Mouse (Mus musculus): Measurements from ENCODE around the gene Zcchc9.

The Zcchc9 gene

DNA sequence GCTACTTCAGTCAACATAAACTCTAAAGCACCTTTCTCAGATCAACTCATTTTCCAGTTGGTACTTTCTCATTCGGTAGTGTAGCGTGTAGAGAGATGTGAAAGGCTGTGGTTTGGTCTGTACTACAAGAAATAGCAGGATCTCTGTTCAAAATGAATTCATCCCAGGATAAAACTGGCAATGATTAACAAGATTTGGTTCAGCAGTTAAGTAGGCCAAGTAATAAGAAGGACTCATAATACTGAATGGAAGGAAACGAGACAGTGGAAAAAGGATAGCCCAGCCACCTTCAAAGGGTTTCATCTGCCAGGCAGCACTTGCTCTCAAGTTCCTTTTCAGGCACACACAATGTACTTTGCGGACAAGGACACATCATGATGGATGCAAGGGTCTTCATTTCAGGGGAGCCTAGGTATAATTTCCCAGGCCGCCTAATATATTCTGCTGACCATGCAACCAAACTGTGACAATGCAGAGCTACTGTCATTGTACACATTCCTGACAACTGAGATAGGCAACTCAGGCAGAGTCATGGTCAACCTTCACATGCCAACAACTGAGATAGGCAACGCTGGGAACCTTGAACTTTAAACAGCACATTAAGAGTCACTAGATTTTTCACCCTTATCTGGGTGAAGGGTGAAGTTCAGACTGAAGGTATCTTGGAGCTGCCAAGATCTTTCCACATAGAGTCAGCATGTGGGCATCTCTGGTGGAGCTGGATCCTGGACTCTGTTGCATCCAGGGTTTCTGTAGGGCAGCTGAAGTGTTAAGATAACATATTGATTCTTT lies 45.7 kb downstream of the Zcchc9 start:
- DNase-seq (ENCODE audit: low spot score in 2 of 2) = no peak

DNA sequence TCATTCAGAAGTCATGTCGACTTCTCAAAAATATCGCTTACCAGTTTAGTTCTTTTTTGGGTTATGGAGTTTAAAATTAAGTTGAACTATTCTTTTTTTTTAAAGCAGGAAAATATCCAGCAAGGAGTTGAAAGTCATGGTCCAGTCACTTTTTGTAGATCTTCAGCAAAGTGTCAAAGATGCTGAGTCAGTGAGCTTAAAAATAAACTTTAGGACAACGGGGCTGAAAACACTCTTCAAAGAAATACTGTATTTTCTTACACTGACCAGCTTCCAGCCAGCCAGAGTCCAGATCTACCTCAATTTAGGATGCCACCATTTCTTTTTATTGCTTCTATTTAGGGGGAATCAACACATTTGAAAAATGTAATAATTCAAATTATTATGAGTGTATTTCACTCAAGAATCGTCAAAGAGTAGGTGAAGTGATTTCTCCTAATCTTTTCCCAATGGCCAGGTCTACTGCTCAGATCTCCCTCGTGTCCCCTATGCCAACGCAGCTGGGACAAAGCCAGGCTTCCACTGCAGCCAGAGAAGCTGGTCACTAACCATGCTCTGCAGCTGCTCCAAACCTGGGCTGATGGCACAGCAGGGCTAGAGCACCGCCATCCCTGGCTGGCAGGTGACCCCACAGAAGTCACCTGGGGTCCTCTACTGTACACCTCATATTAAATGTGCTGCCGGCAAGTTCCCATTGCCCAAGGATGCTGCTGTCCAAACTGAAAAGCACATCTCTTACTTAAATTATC lies 47.0 kb downstream of the Zcchc9 start:
- DNase-seq (ENCODE audit: low spot score in 2 of 2) = no peak

DNA sequence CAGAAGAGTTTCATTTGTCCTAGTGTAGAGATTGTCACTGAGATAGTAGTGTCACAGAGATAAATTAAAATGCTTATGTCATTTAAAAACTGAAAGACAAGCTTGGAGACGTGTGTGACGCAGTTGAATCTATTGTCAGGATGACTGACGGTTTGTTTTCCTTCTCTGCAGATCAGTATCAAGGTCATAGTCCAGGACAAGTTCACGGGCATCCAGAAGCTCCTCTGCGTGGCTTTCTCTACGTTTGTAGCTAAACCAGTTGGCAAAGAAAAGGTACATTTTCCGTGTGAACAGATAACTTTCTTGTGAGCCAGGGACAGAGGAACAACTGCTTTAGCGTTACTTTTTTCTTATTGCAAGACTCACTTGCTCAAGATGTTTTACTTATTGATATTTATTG lies 47.7 kb downstream of the Zcchc9 start:
- no peak for DNase-seq (ENCODE audit: low spot score in 2 of 2)

DNA sequence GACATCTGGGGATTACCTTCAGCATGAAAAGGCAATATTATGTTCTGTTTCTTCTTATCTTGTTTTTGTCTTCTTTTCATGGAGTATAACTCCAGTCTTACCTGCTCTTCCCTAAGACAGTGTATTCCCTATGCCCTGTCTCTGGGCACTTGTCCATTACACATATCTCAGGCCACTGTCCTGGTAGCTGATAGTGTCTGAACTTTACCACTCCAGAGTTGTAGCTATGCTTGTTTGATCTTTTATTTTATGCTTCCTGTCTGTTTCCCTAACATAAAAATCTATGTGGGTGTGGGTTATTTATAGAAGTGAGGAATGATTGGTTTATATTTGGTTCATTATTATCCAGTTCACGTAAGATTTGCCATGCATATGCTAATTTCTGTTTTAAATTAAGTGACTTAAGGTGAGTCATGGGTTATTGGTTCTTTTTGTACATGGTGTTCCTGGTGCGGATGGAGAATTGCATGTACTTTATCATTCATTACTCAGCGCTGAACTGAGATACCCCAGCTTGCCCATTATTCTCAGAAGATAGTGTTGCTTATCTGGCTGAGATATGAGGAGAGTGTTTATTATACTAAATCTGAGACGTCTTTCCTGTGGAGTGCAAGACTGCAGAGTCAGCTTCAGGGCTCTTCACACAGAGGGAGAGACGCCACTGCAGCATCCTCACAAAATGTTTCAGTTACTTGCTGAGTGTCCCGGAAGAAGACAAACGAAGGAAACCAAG lies 49.0 kb downstream of the Zcchc9 start:
- no peak for DNase-seq (ENCODE audit: low spot score in 2 of 2)

DNA sequence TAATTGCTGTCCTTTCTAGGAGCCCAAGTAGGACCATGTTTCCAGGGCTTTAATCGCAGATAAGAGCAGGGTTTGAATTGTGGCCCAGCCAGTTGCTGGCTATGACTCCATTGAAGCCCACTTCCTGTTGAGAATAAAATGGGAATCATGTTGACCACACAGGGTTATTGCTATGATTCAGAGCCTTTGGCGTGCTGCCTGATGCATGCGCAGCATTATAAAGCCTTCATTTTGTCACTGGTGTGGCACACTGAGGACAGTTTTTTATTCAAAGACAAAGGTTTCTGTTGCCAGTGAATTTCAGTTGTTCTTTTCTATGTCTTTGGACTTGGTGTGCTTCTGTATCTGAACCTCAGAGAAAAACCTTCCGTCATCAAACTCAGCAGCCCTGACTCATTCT lies 51.3 kb downstream of the Zcchc9 start:
- no peak for DNase-seq (ENCODE audit: low spot score in 2 of 2)

DNA sequence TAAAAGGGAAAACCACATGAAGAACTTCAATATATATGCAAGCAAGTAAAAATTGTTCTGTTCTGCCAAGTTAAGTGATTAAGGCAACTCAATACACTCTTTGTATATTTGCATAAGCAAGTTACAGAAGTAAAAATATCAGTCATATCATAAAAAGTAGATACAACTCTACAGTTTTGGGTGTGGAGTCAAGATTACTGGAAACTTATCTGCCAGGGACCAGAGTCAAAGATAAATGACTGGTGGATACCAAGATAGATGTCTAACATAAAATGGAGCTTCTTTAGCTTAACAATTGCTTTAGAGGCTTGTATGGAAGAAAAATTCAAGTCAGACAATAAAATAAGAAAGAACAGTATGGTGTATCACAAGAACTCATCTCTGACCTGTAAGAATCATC lies 52.7 kb downstream of the Zcchc9 start:
- DNase-seq (ENCODE audit: low spot score in 2 of 2) = no peak

DNA sequence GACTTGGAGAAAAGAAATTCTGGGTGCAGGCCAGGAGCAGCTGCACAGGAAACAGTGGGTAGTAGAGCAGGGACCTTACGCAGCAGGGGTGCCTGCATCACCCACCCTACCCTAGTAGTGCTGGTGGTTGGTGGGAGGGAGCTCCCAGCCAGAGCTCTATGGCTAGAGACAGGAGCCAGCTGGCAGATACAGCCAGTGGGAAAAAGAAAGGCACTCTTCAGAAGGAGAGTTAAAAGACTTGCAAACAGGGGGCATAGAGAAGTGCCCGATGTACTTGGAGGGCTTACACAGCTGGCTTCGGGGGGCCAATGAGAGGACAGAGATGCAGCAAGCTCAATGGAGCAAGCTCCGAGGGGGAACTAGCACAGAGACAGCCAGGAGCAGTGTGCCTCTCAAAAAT lies 53.8 kb downstream of the Zcchc9 start:
- DNase-seq (ENCODE audit: low spot score in 2 of 2) = peak; percentile 18 to 25

DNA sequence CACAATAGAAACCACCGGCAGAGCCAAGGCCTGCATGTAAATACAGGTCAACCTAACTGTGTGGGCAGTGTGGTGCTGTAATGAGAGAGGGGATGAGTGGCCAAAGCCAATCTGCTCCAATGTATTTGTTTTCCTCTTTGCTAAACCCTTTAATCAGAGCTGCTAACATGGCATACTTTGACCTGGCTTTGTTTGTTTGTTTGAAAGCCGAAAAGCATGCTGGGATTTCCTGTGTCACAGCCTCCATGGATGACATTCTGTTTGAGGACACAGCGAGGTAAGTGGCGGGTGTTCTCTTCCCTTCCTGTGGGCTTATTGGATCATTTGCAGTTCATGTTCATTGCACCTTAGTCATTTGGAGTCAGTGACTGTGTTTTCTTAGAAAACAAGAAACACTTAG lies 57.5 kb downstream of the Zcchc9 start:
- no peak for DNase-seq (ENCODE audit: low spot score in 2 of 2)

DNA sequence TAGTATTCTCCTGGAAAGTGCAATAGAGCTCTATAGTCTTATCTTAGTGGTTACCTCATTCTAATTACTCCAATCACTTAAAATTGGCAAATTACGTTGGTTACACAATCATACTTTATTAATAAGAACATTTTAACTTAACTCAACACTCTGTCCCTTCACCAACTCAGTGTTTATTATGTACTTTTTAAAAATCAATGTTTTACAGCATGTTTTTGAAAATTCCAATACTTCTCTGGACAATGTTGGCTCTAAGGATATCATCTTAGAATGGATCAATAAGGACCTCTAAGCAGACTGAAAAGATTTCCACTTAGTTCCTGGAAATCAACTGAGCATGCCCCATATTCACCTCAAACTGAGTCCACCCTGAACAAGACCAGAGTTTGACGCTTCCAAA lies 59.1 kb downstream of the Zcchc9 start:
- no peak for DNase-seq (ENCODE audit: low spot score in 2 of 2)
